20 mouse cellular contexts compared by ENCODE assay signal in the genomic region with DNA sequence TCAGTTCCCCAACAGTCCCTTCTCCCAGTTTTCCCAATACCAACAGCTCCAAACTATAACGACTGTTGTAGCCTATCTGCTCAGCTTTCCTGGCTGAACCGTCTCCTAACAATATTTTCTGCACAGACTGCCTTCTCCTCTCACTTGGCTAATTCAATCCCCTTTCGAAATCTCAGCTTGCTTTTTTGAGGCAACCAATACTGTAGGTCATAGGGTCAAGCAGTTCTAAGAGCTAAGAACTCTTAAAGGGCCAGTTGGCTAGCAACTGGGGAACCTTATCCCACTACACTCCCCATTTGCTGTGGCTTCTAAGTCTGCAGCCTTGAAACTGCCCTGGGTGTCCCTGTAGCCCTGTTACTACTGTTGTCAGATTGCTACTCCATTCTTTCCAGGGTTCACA. TPM values are rescaled to one million over a fixed set of nuclear protein-coding genes. Genes with fewer than 3 reads are reported as not detected.
DNase-seq lines count a peak whose midpoint lies in the region; ATAC-seq and TF ChIP-seq lines count a peak whose summit lies in the region.
"Had no signal": no experiment of that assay in that cellular context is flagged by ENCODE, and none has a peak within 500 bp of the region (broad histone marks: within the 10 kb centered on the region; RNA-seq: fewer than 3 reads in every experiment).

No protein-coding gene starts in this region.

- H3K4me3 ChIP-seq in liver, adult 2 months (ENCODE audit: insufficient read depth, low read depth, low read length): no peak overlapping the region
- H3K4me3 ChIP-seq in liver, embryonic 12.5 days: no peak overlapping the region
- no peak overlapping the region for H3K4me3 ChIP-seq in brown adipose tissue, adult 24 weeks (ENCODE audit: insufficient read depth, low read depth, low read length)
- no peak overlapping the region for H3K4me3 ChIP-seq in layer of hippocampus, adult 2 months
- H3K4me3 ChIP-seq: embryonic facial prominence, embryonic 13.5 days; forebrain, embryonic 12.5 days; heart, embryonic 15.5 days had no signal

- no peak overlapping the region for H3K9ac ChIP-seq in liver, adult 2 months (ENCODE audit: low read depth, low read length)
- no peak overlapping the region for H3K9ac ChIP-seq in liver, embryonic 12.5 days
- H3K9ac ChIP-seq: embryonic facial prominence, embryonic 13.5 days; forebrain, embryonic 12.5 days; heart, embryonic 15.5 days; hindbrain, embryonic 14.5 days had no signal

- 0 out of 2 replicates have a peak, but pooled peaks cover 4% of the 10 kb centered on the region for H3K79me2 ChIP-seq in liver, adult 2 months (ENCODE audit: control insufficient read depth, insufficient read depth, low read length)

- H3K9me3 ChIP-seq in liver, embryonic 12.5 days (replicated peaks): no peaks in the 10 kb centered on the region
- H3K9me3 ChIP-seq: embryonic facial prominence, embryonic 13.5 days; forebrain, embryonic 12.5 days; heart, embryonic 15.5 days had no signal

- H3K27me3 ChIP-seq in liver, adult 2 months (ENCODE audit: control insufficient read depth, insufficient read depth, low read length): no peaks in the 10 kb centered on the region
- H3K27me3 ChIP-seq in liver, embryonic 12.5 days (replicated peaks): no peaks in the 10 kb centered on the region
- H3K27me3 ChIP-seq: embryonic facial prominence, embryonic 13.5 days; forebrain, embryonic 12.5 days; heart, embryonic 15.5 days had no signal

- no peak for TF ChIP-seq POLR2A in liver, adult 2 months (IDR thresholded peaks at IDR 0.05; ENCODE audit: extremely low read depth, insufficient read depth, low read length)

- 16% methylated on average over 3 of the region's 3 CpGs for WGBS in liver, adult 2 months
- WGBS in liver, embryonic 12.5 days (ENCODE audit: insufficient replicate concordance): 64% methylated on average over 3 of the region's 3 CpGs

- peak overlapping the region; percentile 21 for H3K27ac ChIP-seq in liver, adult 2 months (replicated peaks; ENCODE audit: insufficient read depth, low read depth, low read length)
- no peak overlapping the region for H3K27ac ChIP-seq in liver, embryonic 12.5 days
- H3K27ac ChIP-seq in brown adipose tissue, adult 24 weeks (replicated peaks; ENCODE audit: low read depth, low read length): peak overlapping the region; percentile 75
- no peak overlapping the region for H3K27ac ChIP-seq in layer of hippocampus, adult 2 months
- H3K27ac ChIP-seq: embryonic facial prominence, embryonic 13.5 days; forebrain, embryonic 12.5 days; heart, embryonic 15.5 days; hindbrain, embryonic 14.5 days had no signal

- H3K36me3 ChIP-seq in liver, adult 2 months (ENCODE audit: control insufficient read depth, insufficient read depth, low read length): peaks cover 5% of the 10 kb centered on the region
- peaks cover 50% of the 10 kb centered on the region for H3K36me3 ChIP-seq in liver, embryonic 12.5 days

- peaks cover 21% of the 10 kb centered on the region for H3K4me1 ChIP-seq in liver, adult 2 months (ENCODE audit: control insufficient read depth, insufficient read depth, low read length)
- peaks cover 13% of the 10 kb centered on the region for H3K4me1 ChIP-seq in liver, embryonic 12.5 days
- peaks cover 21% of the 10 kb centered on the region for H3K4me1 ChIP-seq in brown adipose tissue, adult 24 weeks (ENCODE audit: control insufficient read depth, insufficient read depth, insufficient read length, low read length)
- H3K4me1 ChIP-seq: embryonic facial prominence, embryonic 13.5 days; forebrain, embryonic 12.5 days; heart, embryonic 15.5 days had no signal

- DNase-seq in liver, adult 2 months (ENCODE audit: extremely low read depth, low read depth, low spot score): peak; percentile 88
- DNase-seq in lung, postnatal 10 days: peak; percentile 31
- no peak for DNase-seq in lung, postnatal 4 days
- DNase-seq in adrenal gland, adult (ENCODE audit: inconsistent age in 2 of 2, low spot score in 1 of 2): no peak
- DNase-seq in layer of hippocampus, adult 2 months (ENCODE audit: low spot score in 2 of 2): no peak
- DNase-seq: adrenal gland, postnatal 14 days; cerebellum, adult 18-20 months; cerebellum, adult 9-11 months; cerebellum, postnatal 36 days; heart, adult 18-20 months; heart, postnatal 14 days had no signal

- TF ChIP-seq CTCF in liver, adult 2 months (IDR thresholded peaks at IDR 0.05; ENCODE audit: low read depth, low read length): no peak
- TF ChIP-seq CTCF in layer of hippocampus, adult 2 months (conservative IDR thresholded peaks at IDR 0.05): no peak

- ATAC-seq in liver, embryonic 12.5 days: no peak
- ATAC-seq: forebrain, embryonic 16.5 days had no signal

- no peak overlapping the region for H3K4me2 ChIP-seq in liver, embryonic 12.5 days
- H3K4me2 ChIP-seq: embryonic facial prominence, embryonic 13.5 days; forebrain, embryonic 12.5 days; heart, embryonic 11.5 days; heart, embryonic 15.5 days; hindbrain, embryonic 14.5 days had no signal

RNA-seq across cellular contexts. Expression of a gene that starts 17.7 kb away (rescaled TPM):
- total RNA-seq in liver, adult 2 months (2014; rRNA removed): 25.0 and 30.1 TPM in 2 replicates
- 27.5 and 28.7 TPM in 2 replicates for polyA plus RNA-seq in liver, adult 2 months (2012; rRNA removed)
- 62.3 and 66.2 TPM in 2 replicates for polyA plus RNA-seq in liver, embryonic 12.5 days (2016; fragmentation: Nextera tagmentation; extraction: Ambion mirVana)
- polyA plus RNA-seq in brown adipose tissue, adult 24 weeks (2012; ENCODE audit: insufficient read depth, insufficient read length, missing spikeins): 133 and 153 TPM in 2 replicates
- total RNA-seq in layer of hippocampus, adult 2 months (2021): 10 to 100 TPM; 64.3 to 68.0 TPM

RNA-seq across cellular contexts. Expression of a gene that starts 17.8 kb away (rescaled TPM):
- total RNA-seq in liver, adult 2 months (2014; rRNA removed): 17.7 and 18.7 TPM in 2 replicates
- polyA plus RNA-seq in liver, adult 2 months (2012; rRNA removed): 11.5 and 13.1 TPM in 2 replicates
- polyA plus RNA-seq in liver, embryonic 12.5 days (2016; fragmentation: Nextera tagmentation; extraction: Ambion mirVana): 39.6 and 40.8 TPM in 2 replicates
- polyA plus RNA-seq in brown adipose tissue, adult 24 weeks (2012; ENCODE audit: insufficient read depth, insufficient read length, missing spikeins): 12.9 and 17.1 TPM in 2 replicates
- 10 to 100 TPM; 21.8 to 24.8 TPM for total RNA-seq in layer of hippocampus, adult 2 months (2021)

RNA-seq across cellular contexts. Expression of a gene that starts 52.2 kb away (rescaled TPM):
- not detected in 2 replicates for total RNA-seq in liver, adult 2 months (2014; rRNA removed)
- polyA plus RNA-seq in liver, adult 2 months (2012; rRNA removed): not detected in 2 replicates
- 0.01 and 0.05 TPM in 2 replicates for polyA plus RNA-seq in liver, embryonic 12.5 days (2016; fragmentation: Nextera tagmentation; extraction: Ambion mirVana)
- 7.1 and 8.0 TPM in 2 replicates for polyA plus RNA-seq in brown adipose tissue, adult 24 weeks (2012; ENCODE audit: insufficient read depth, insufficient read length, missing spikeins)
- total RNA-seq in layer of hippocampus, adult 2 months (2021): 1 to 10 TPM; 2.9 to 3.1 TPM
- total RNA-seq: hematopoietic stem cell, adult 5-6 weeks had no signal

RNA-seq across cellular contexts. Expression of a gene that starts 52.4 kb away (rescaled TPM):
- 7.0 and 8.3 TPM in 2 replicates for total RNA-seq in liver, adult 2 months (2014; rRNA removed)
- 4.3 and 4.7 TPM in 2 replicates for polyA plus RNA-seq in liver, adult 2 months (2012; rRNA removed)
- polyA plus RNA-seq in liver, embryonic 12.5 days (2016; fragmentation: Nextera tagmentation; extraction: Ambion mirVana): 9.4 and 10.5 TPM in 2 replicates
- 9.7 and 13.5 TPM in 2 replicates for polyA plus RNA-seq in brown adipose tissue, adult 24 weeks (2012; ENCODE audit: insufficient read depth, insufficient read length, missing spikeins)
- 10 to 100 TPM; 35.6 TPM for total RNA-seq in layer of hippocampus, adult 2 months (2021)

RNA-seq across cellular contexts. Expression of a gene that starts 52.6 kb away (rescaled TPM):
- 5.4 and 6.3 TPM in 2 replicates for total RNA-seq in liver, adult 2 months (2014; rRNA removed)
- polyA plus RNA-seq in liver, adult 2 months (2012; rRNA removed): 4.4 and 4.8 TPM in 2 replicates
- polyA plus RNA-seq in liver, embryonic 12.5 days (2016; fragmentation: Nextera tagmentation; extraction: Ambion mirVana): 11.1 and 12.4 TPM in 2 replicates
- polyA plus RNA-seq in brown adipose tissue, adult 24 weeks (2012; ENCODE audit: insufficient read depth, insufficient read length, missing spikeins): 10.2 and 14.9 TPM in 2 replicates
- total RNA-seq in layer of hippocampus, adult 2 months (2021): 10 to 100 TPM; 16.8 to 17.6 TPM

Comparison
In these comparisons a context has a peak if more than half of its experiments do, and no peak if none do; other contexts are left out.
1. DNase-seq: peak in liver, adult 2 months (single experiment) and lung, postnatal 10 days (single experiment); none in lung, postnatal 4 days (0 of 2), adrenal gland, adult (0 of 2) and layer of hippocampus, adult 2 months (0 of 2).
2. H3K27ac ChIP-seq: peak in liver, adult 2 months (single experiment) and brown adipose tissue, adult 24 weeks (single experiment); none in liver, embryonic 12.5 days (single experiment) and layer of hippocampus, adult 2 months (single experiment).